Mouse (Mus musculus) lung, embryonic 15.5 days (tissue): ENCODE data around the gene Ptprj. TPM values are rescaled to one million over a fixed set of nuclear protein-coding genes. Genes with fewer than 3 reads are reported as not detected.

ENCODE experiments used
- ATAC-seq: fragments of 200-750 bp; cut with Nextera tagmentation; 2 replicates; pipeline ENCODE4 v1.8.0; 2017; ENCODE audit warnings: moderate number of reproducible peaks, borderline replicate concordance; ENCODE audit not compliant: low FRiP score, low TSS enrichment; ENCODE audit errors: extremely low read depth
- H3K27ac ChIP-seq: fragments of 300-500 bp; sonication (generic); 2 replicates; pipeline ENCODE4 v1.5.1; 2015; ENCODE audit warnings: moderate library complexity, mild to moderate bottlenecking, inconsistent platforms
- H3K27me3 ChIP-seq: fragments of 300-500 bp; sonication (generic); 2 replicates; pipeline ENCODE4 v1.6.1; 2015; ENCODE audit warnings: inconsistent platforms
- H3K36me3 ChIP-seq: fragments of 300-500 bp; sonication (generic); 2 replicates; pipeline ENCODE4 v1.6.1; 2015; ENCODE audit warnings: inconsistent platforms
- H3K4me1 ChIP-seq: fragments of 300-500 bp; sonication (generic); 2 replicates; pipeline ENCODE4 v1.6.1; 2015; ENCODE audit warnings: inconsistent platforms
- H3K4me2 ChIP-seq: fragments of 300-500 bp; sonication (generic); 2 replicates; pipeline ENCODE4 v1.6.1; 2015; ENCODE audit warnings: inconsistent platforms, mild to moderate bottlenecking, moderate library complexity
- H3K4me3 ChIP-seq: fragments of 300-500 bp; sonication (generic); 2 replicates; pipeline ENCODE4 v1.5.1; 2015; ENCODE audit warnings: mild to moderate bottlenecking, inconsistent platforms
- H3K9ac ChIP-seq: fragments of 300-500 bp; sonication (generic); 2 replicates; pipeline ENCODE4 v1.6.1; 2015; ENCODE audit warnings: inconsistent platforms
- H3K9me3 ChIP-seq: fragments of 300-500 bp; sonication (generic); 2 replicates; pipeline ENCODE4 v1.6.1; 2016; ENCODE audit warnings: inconsistent platforms
- WGBS: fragments of 180-500 bp; shearing (Covaris S2); methylation state at CpG from one replicate; pipeline ENCODE4 v1.1.7; 2015; 5-methylcytosine and 5-hydroxymethylcytosine counted together
- polyA plus RNA-seq: library from polyadenylated mRNA; unstranded; fragments of >200 nt; fragmentation: Nextera tagmentation; extraction: Ambion mirVana; gene quantifications from 2 replicates; pipeline ENCODE4 v1.2.1, GENCODE M21; 2015

The Ptprj gene
- polyA plus RNA-seq, 1 experiment from 2014 or later: 3.4 TPM

DNA sequence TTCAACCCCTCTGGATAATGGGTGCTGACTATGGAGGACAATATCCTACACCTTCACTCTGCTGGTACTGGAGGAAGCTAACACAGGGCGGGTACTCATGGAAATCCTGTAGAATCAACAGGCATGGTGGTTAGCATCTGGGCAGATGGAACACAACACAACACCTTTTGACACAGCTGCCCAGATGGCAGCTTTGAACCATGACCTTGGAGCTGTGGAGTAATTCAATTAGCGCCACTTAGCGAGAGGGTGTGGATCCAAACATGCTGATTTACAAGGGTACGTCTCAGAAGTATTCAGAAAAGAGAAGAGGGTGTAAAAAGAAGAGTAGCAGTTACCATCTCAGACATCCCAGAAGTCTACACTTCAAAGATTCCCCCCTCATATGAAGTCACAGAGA lies 25.6 kb downstream of the Ptprj start:
- Histone ChIP-seq H3K4me2 (no peak overlapping the region), H3K27ac (no peak overlapping the region), H3K36me3 (no peaks in the 10 kb centered on the region), H3K27me3 (no peaks in the 10 kb centered on the region), H3K9ac (no peak overlapping the region), H3K9me3 (no peaks in the 10 kb centered on the region), H3K4me1 (peaks cover 3% of the 10 kb centered on the region; the same call in 1 of the 2 replicates), H3K4me3 (no peak overlapping the region)
- 68% methylated on average over 4 of the region's 4 CpGs for WGBS
- ATAC-seq: no peak

DNA sequence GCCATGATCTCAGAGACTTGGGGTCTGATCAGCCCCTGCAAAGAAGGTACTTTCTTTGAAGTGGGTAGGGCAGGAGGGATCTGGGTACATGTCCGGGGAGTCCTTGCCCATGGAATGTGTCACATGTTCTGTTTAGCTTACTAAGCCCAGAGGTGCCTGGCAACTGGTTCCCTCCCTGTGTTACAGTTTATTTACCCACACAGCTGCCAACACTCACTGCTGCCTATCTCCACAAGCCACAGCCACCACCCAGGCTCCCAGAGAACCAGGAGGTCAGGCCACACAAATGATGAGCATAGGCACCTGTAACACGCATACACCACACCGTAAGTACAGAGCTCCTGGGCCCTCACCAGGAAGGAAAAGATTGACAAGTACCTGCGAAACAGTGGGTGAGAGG lies 26.6 kb downstream of the Ptprj start:
- Histone ChIP-seq H3K36me3 (no peaks in the 10 kb centered on the region), H3K4me2 (no peak overlapping the region), H3K27me3 (no peaks in the 10 kb centered on the region), H3K9ac (no peak overlapping the region), H3K9me3 (no peaks in the 10 kb centered on the region), H3K4me3 (no peak overlapping the region), H3K4me1 (0 out of 2 replicates have a peak, but pooled peaks cover 4% of the 10 kb centered on the region), H3K27ac (no peak overlapping the region)
- 67% methylated on average over 4 of the region's 4 CpGs for WGBS
- ATAC-seq: no peak

DNA sequence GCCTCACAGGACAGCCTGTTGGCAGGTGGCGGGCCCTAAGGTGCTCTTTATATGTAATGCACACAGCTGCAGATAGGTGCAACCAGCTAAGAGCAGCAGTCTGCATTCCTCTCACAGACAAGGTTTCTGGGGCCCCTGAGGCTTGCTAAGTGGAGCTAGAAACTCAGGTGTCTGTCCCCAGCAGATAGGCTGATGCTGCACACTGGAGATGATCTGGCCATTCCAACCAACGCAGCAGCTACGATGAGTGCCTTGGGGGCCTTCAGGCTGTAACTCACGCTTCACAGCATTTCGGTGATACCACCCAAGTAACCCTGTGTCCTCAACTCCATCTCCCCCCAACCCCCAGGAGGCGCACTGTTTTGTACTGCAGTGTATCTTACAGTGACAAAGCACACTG lies 29.8 kb downstream of the Ptprj start:
- Histone ChIP-seq H3K36me3 (no peaks in the 10 kb centered on the region), H3K4me3 (no peak overlapping the region), H3K27ac (no peak overlapping the region), H3K9ac (no peak overlapping the region), H3K9me3 (no peaks in the 10 kb centered on the region), H3K4me2 (no peak overlapping the region), H3K27me3 (no peaks in the 10 kb centered on the region), H3K4me1 (0 out of 2 replicates have a peak, but pooled peaks cover 7% of the 10 kb centered on the region)
- no peak for ATAC-seq
- WGBS: 85% methylated on average over 6 of the region's 6 CpGs

DNA sequence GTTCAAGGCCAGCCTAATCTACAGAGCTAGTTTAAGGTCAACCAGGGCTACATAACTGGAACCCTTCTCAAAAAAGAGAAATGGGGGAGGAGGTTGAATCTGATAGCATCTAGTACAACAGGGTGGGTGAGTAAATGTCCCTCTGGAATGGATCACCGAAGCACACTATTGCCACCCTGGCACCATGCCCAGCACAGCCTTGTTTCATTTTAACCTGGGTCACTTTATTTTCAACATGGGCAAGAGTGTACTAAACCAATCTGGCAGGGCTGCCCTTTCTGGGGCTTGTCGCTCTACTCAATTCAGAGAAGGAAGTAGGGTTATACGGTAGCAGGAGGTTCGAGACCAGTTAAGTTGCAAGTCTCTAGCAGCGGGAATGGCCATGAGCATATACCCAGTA lies 31.9 kb downstream of the Ptprj start:
- H3K4me1 ChIP-seq: 0 out of 2 replicates have a peak, but pooled peaks cover 4% of the 10 kb centered on the region
- H3K36me3 ChIP-seq: no peaks in the 10 kb centered on the region
- H3K9ac ChIP-seq: no peak overlapping the region
- no peak overlapping the region for H3K4me3 ChIP-seq
- H3K27me3 ChIP-seq: no peaks in the 10 kb centered on the region
- ATAC-seq: no peak
- H3K27ac ChIP-seq: no peak overlapping the region
- WGBS: 71% methylated on average over 5 of the region's 5 CpGs
- H3K9me3 ChIP-seq: no peaks in the 10 kb centered on the region
- no peak overlapping the region for H3K4me2 ChIP-seq

DNA sequence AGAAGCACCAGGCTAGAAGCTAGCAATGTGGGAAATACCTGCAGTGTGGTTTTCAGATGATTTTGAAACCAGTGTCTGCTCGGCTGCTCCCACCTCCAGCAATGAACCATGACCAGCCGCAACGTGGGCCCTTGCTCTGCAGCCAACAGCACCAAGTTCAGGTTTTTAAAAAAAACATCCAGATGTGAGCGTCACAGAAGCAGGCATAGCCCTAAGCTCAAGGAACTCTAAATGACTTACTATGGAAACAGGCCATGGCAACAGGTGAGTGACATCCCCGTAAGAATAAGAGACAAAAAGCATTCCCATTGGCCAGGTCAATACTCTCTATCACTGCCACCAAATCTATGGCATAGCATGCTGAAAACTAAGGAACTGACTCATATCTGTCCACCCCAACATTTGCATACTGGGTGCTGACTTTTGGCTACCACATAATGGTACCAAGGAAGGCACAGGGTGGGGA lies 33.3 kb downstream of the Ptprj start:
- no peak for ATAC-seq
- Histone ChIP-seq H3K9me3 (no peaks in the 10 kb centered on the region), H3K27ac (no peak overlapping the region), H3K4me2 (no peak overlapping the region), H3K4me3 (no peak overlapping the region), H3K4me1 (0 out of 2 replicates have a peak, but pooled peaks cover 4% of the 10 kb centered on the region), H3K9ac (no peak overlapping the region), H3K27me3 (no peaks in the 10 kb centered on the region), H3K36me3 (no peaks in the 10 kb centered on the region)
- WGBS: 86% methylated on average over 5 of the region's 5 CpGs

DNA sequence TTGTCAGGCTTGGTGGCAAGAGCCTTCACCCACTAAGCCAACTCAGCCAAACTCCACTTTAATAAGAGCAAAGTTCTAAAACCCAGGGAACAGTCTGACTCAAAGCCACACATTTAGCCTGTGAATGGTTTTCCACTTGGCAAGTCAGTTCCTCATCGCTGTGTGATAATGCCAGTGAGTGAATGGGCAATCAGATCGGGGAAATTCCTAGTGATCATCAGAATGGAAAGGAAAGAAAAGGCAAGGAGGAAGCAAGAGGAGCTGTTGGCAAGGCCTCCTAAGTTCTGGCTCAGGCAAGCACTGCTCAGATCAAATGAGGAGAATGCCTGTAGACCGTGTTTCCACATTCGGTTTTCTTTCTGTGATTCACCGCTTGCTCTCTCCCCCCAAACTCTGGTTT lies 35.2 kb downstream of the Ptprj start:
- no peaks in the 10 kb centered on the region for H3K27me3 ChIP-seq
- no peak overlapping the region for H3K4me2 ChIP-seq
- ATAC-seq: no peak
- no peak overlapping the region for H3K4me3 ChIP-seq
- H3K9me3 ChIP-seq: no peaks in the 10 kb centered on the region
- WGBS: 74% methylated on average over 5 of the region's 5 CpGs
- no peak overlapping the region for H3K9ac ChIP-seq
- no peak overlapping the region for H3K27ac ChIP-seq
- H3K4me1 ChIP-seq: 0 out of 2 replicates have a peak, but pooled peaks cover 4% of the 10 kb centered on the region
- H3K36me3 ChIP-seq: no peaks in the 10 kb centered on the region

DNA sequence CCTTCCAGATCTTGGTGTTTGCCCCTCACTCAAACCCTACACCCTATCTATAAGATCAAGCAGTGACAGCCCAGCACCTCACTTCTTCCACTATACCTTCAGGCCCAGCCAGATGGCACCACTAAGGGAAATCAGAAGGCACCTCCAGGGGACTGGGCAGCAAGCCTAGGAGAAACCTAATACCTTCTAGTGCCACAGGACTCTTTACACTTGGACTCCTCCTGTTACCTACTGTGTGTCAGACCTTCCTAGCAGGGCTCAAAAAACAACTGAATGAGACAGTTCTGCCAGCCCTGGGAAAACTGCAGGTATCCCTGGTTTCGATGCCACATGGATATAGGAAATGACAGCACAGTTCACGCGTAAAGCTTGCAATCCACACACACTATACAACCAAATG lies 36.5 kb downstream of the Ptprj start:
- Histone ChIP-seq H3K4me2 (no peak overlapping the region), H3K4me1 (0 out of 2 replicates have a peak, but pooled peaks cover 4% of the 10 kb centered on the region), H3K36me3 (no peaks in the 10 kb centered on the region), H3K9me3 (no peaks in the 10 kb centered on the region), H3K27ac (no peak overlapping the region), H3K9ac (no peak overlapping the region), H3K4me3 (no peak overlapping the region), H3K27me3 (no peaks in the 10 kb centered on the region)
- WGBS: 87% methylated on average over 3 of the region's 3 CpGs
- no peak for ATAC-seq

DNA sequence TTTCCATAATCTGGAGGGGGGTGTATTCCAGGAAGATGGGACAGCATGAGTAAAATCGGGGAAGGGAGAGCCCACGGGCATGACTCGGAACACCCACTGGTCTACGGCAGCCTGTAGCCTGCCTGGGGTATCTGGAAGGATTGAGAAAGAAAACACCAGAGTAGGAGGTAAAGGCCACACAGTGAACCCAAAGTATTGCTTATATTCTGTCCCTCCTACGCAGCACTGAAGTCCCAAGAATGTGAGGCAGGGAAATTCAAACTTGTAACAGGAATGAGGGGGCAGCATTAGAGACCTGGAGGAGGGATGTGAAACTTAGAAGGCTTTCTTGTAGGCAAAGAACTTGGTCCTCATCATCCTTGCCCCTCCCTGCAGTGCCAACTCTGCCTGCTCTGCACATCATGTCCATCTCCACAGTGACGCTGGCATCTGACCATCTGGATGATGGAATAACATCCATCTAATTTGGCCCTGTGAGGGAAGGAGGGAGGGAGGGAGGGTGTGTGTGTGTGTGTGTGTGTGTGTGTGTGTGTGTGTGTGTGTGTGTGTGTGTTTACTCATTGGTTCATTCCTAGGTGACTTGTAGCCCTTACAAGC lies 37.2 kb downstream of the Ptprj start:
- Histone ChIP-seq H3K4me3 (no peak overlapping the region), H3K9ac (no peak overlapping the region), H3K36me3 (no peaks in the 10 kb centered on the region), H3K27ac (no peak overlapping the region), H3K4me1 (no peaks in the 10 kb centered on the region), H3K4me2 (no peak overlapping the region), H3K9me3 (no peaks in the 10 kb centered on the region), H3K27me3 (no peaks in the 10 kb centered on the region)
- 79% methylated on average over 6 of the region's 6 CpGs for WGBS
- ATAC-seq: no peak

DNA sequence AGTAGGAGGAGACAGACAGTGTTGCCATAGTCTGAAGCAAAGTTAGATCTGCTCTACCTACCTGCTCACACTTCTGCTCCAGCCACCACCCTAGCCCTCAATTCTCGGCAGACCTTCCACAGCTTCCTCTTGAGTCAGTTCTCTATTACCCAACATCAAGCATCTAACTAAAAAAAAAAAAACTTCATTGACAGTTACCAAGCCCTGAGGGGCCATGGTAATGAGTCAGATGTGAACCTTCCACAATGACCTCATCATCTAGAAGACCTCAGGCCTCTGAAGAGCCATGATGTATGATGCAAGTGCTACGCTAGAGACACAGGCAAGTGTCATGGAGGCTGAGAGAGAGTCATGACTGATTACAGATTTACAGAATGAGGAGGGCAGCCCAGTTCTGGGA lies 37.8 kb downstream of the Ptprj start:
- Histone ChIP-seq H3K27ac (no peak overlapping the region), H3K4me3 (no peak overlapping the region), H3K27me3 (no peaks in the 10 kb centered on the region), H3K4me1 (no peaks in the 10 kb centered on the region), H3K4me2 (no peak overlapping the region), H3K9me3 (no peaks in the 10 kb centered on the region), H3K9ac (no peak overlapping the region), H3K36me3 (no peaks in the 10 kb centered on the region)
- WGBS: 84% methylated on average over 2 of the region's 2 CpGs
- no peak for ATAC-seq

DNA sequence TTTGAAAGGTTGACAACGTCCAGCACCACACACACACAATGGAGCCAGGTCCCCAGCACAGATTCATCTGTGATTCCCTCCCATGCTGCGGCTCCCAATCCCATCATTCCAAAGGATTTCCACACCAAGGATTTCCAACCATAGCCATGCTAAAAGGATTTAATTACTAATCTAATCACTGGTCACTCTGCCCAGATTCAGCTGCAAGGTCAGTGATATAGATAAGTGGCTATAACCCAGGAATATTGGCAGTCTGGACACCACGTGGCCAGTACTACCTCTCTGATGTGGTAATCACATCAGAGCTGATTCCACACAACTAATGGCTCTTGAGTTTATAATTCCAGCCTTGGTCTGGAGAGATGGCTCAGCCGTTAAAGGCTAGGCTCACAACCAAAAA lies 41.2 kb downstream of the Ptprj start:
- Histone ChIP-seq H3K36me3 (no peaks in the 10 kb centered on the region), H3K9me3 (no peaks in the 10 kb centered on the region), H3K27me3 (no peaks in the 10 kb centered on the region), H3K4me1 (0 out of 2 replicates have a peak, but pooled peaks cover 12% of the 10 kb centered on the region), H3K27ac (no peak overlapping the region), H3K4me2 (no peak overlapping the region), H3K4me3 (no peak overlapping the region), H3K9ac (no peak overlapping the region)
- ATAC-seq: no peak
- WGBS: 80% methylated on average over 4 of the region's 4 CpGs

DNA sequence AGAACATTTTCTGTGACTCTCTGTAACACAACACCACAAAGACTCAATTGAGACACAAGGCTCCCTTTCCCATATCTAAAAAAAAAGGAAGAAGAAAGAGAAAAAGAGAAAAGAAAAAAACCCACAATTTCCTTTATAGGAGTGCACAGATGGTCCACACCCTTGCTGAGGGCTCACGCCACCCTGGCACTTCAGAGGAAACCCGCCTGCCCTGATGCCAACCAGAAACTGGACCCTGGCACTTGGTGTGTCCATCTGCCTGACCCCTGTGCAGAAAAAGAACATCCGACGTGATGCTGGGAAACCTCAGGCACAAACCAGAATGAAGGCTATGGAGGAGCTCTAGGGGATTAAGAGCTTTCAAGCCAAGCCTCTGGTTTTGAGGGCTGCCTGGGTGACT lies 43.2 kb downstream of the Ptprj start:
- Histone ChIP-seq H3K4me2 (no peak overlapping the region), H3K27ac (no peak overlapping the region), H3K9ac (no peak overlapping the region), H3K27me3 (no peaks in the 10 kb centered on the region), H3K4me1 (0 out of 2 replicates have a peak, but pooled peaks cover 17% of the 10 kb centered on the region), H3K36me3 (no peaks in the 10 kb centered on the region), H3K4me3 (no peak overlapping the region), H3K9me3 (no peaks in the 10 kb centered on the region)
- 72% methylated on average over 4 of the region's 4 CpGs for WGBS
- ATAC-seq: no peak

DNA sequence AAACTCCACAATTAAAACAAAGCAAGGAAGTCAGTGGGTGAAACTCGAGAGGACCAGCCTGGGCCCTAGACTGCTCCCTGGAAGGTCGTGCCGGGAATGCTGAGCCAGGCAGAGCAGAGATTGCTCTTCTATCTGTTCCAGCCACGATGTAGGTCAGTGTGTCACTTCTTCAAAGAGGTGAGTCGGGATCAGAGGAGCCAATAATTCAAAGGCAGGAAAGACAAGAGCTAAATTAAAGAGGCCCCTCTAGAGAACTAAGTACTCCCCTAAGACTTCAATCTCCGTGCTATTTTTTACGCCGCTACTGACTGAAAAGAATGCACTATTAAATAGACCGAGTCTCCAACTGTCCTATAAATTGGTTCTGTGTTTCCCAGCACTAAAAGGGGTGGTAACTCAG lies 43.9 kb downstream of the Ptprj start:
- no peaks in the 10 kb centered on the region for H3K9me3 ChIP-seq
- H3K27me3 ChIP-seq: no peaks in the 10 kb centered on the region
- no peaks in the 10 kb centered on the region for H3K36me3 ChIP-seq
- no peak for ATAC-seq
- no peak overlapping the region for H3K27ac ChIP-seq
- H3K4me3 ChIP-seq: no peak overlapping the region
- no peak overlapping the region for H3K9ac ChIP-seq
- no peak overlapping the region for H3K4me2 ChIP-seq
- 0 out of 2 replicates have a peak, but pooled peaks cover 17% of the 10 kb centered on the region for H3K4me1 ChIP-seq
- WGBS: 23% methylated on average over 9 of the region's 9 CpGs

DNA sequence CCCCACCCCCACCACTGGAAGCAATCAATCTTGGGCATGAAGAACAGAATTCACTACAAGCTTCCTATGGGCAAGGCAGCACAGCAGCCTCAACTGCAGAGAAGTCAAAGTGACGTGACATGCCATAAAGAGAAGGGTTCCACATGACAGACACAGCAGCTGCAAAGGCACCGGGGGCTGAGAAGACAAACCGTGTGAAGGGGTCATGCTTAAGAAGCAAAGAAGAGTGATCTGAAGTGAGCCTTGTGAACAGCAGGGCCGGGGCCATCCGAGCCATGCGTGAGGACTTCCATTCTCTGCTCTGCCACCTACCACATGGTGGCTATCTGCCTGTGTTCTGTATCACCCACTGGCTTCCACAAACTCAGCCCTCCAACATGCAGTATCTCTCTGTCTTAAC lies 45.7 kb downstream of the Ptprj start:
- Histone ChIP-seq H3K9me3 (no peaks in the 10 kb centered on the region), H3K4me1 (0 out of 2 replicates have a peak, but pooled peaks cover 17% of the 10 kb centered on the region), H3K36me3 (no peaks in the 10 kb centered on the region), H3K4me3 (no peak overlapping the region), H3K27ac (no peak overlapping the region), H3K27me3 (no peaks in the 10 kb centered on the region), H3K9ac (no peak overlapping the region), H3K4me2 (no peak overlapping the region)
- no peak for ATAC-seq
- 73% methylated on average over 6 of the region's 6 CpGs for WGBS
